ENCODE assay signal across 15 mouse cellular contexts in genomic region chr12:116488836-116489235, GRCm38 (mm10). TPM values are rescaled to one million over a fixed set of nuclear protein-coding genes. Genes with fewer than 3 reads are reported as not detected.
DNase-seq lines count a peak whose midpoint lies in the region.
"Had no signal": no experiment of that assay in that cellular context is flagged by ENCODE, and none has a peak within 500 bp of the region (broad histone marks: within the 10 kb centered on the region; RNA-seq: fewer than 3 reads in every experiment).

No protein-coding gene starts in this region.

- intact Hi-C loops in heart, postnatal 10 days (cut with DNase I) = no loop called here

- DNase-seq in heart, adult 11 months = peak; percentile 45
- DNase-seq in heart, postnatal 10 days = no peak
- DNase-seq in brain, adult 2 months (ENCODE audit: low read depth, low spot score) = peak; percentile 88
- peak; percentile 57 for DNase-seq in layer of hippocampus, adult 9-11 months
- DNase-seq in right cerebral cortex, adult 2 months (ENCODE audit: low spot score in 2 of 2) = peak; percentile 61 to 72
- DNase-seq in thymus, postnatal 10 days (ENCODE audit: low spot score in 2 of 2) = no peak
- no peak for DNase-seq in spleen, postnatal 4 days (ENCODE audit: low spot score in 2 of 2)
- no peak for DNase-seq in embryo, embryonic 9.5 days (ENCODE audit: extremely low spot score)
- DNase-seq: adrenal gland, adult 2 months; cerebellum, postnatal 25 days; heart, adult 18-20 months; lung, adult 18-20 months; thymus, postnatal 25 days had no signal

RNA-seq across cellular contexts. Expression of gene Ptprn2, which starts 3.3 kb away (rescaled TPM):
- total RNA-seq in heart, postnatal 10 days (2021) = under 1 TPM; 0.14 to 0.20 TPM
- total RNA-seq: liver, adult 2 months; MEL had no signal

Comparison
In these comparisons a context has a peak if more than half of its experiments do, and no peak if none do; other contexts are left out.
1. DNase-seq: peak in heart, adult 11 months (single experiment), brain, adult 2 months (single experiment), layer of hippocampus, adult 9-11 months (single experiment) and right cerebral cortex, adult 2 months (2 of 2); none in heart, postnatal 10 days (0 of 2), thymus, postnatal 10 days (0 of 2), spleen, postnatal 4 days (0 of 2) and embryo, embryonic 9.5 days (single experiment).